Mouse (Mus musculus): ENCODE measurements at regions not wholly inside any gene's neighbourhood (a gene's known extent, or its start where the extent isn't known, plus 50 kb on each side); places are given as distances from the start of the nearest gene placed in this dataset.
A peak's percentile ranks its signal among the peaks of the same experiment; 100 is the strongest.

GRCm38 (mm10) chr11:63460146-63460545 lies 331.4 kb downstream of the Pmp22 start:
- Histone ChIP-seq H3K9me3 (ENCODE audit: control insufficient read depth, low read length) (no peaks in the 10 kb centered on the region), H3K4me3 (ENCODE audit: low read depth, low read length) (no peak overlapping the region), H3K9ac (ENCODE audit: low read length) (no peak overlapping the region), H3K27me3 (ENCODE audit: control insufficient read depth, insufficient read depth, low read length) (no peaks in the 10 kb centered on the region), H3K4me1 (ENCODE audit: control insufficient read depth, insufficient read depth, low read length) (peaks cover 13% of the 10 kb centered on the region), H3K36me3 (ENCODE audit: control insufficient read depth, insufficient read depth, low read length) (no peaks in the 10 kb centered on the region), H3K4me2 (no peak overlapping the region), H3K27ac (ENCODE audit: low read depth, low read length) (no peak overlapping the region)
- ATAC-seq (ENCODE audit: low FRiP score) (no peak), DNase-seq (ENCODE audit: low spot score, missing footprints) (no peak)
- WGBS = 87% methylated on average over 7 of the region's 7 CpGs

DNA sequence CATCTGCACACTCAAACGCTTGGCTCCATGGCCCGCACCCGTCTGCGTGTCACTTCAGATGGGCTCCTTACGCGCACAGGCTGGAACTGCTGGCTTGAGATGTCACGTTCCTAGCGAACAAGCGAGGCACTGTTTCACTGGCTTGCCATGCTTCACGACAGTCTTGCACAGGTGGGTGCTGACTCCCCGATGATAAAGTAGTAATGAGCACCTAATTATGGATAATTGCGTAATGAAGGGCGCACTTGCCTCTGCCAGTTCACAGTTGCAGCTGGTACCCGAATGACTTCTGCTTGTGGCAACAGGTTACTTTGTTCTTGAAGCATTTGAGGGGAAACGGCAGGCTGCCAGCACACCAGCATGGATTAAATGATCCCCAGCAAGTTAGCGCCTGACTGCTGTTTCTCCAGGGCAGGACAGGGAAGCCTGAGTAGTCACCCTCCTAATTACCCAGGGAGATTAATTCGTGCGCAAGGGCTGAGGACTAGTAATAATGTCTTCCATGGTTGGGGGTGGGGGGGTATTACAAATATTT lies 335.1 kb downstream of the Pmp22 start:
- WGBS = 68% methylated on average over 18 of the region's 18 CpGs
- DNase-seq (ENCODE audit: low spot score, missing footprints) (no peak), ATAC-seq (ENCODE audit: low FRiP score) (no peak)
- H3K27ac ChIP-seq (ENCODE audit: low read depth, low read length) = no peak overlapping the region
- no peaks in the 10 kb centered on the region for H3K27me3 ChIP-seq (ENCODE audit: control insufficient read depth, insufficient read depth, low read length)
- H3K9ac ChIP-seq (ENCODE audit: low read length) = no peak overlapping the region
- no peaks in the 10 kb centered on the region for H3K36me3 ChIP-seq (ENCODE audit: control insufficient read depth, insufficient read depth, low read length)
- H3K9me3 ChIP-seq (ENCODE audit: control insufficient read depth, low read length) = no peaks in the 10 kb centered on the region
- no peaks in the 10 kb centered on the region for H3K4me1 ChIP-seq (ENCODE audit: control insufficient read depth, insufficient read depth, low read length)
- no peak overlapping the region for H3K4me3 ChIP-seq (ENCODE audit: low read depth, low read length)
- H3K4me2 ChIP-seq = no peak overlapping the region

- DNase-seq (ENCODE audit: low spot score, missing footprints) = no peak
- Histone ChIP-seq H3K27me3 (ENCODE audit: control insufficient read depth, insufficient read depth, low read length) (no peaks in the 10 kb centered on the region), H3K9ac (ENCODE audit: low read length) (no peak overlapping the region), H3K4me1 (ENCODE audit: control insufficient read depth, insufficient read depth, low read length) (no peaks in the 10 kb centered on the region), H3K9me3 (ENCODE audit: control insufficient read depth, low read length) (no peaks in the 10 kb centered on the region), H3K36me3 (ENCODE audit: control insufficient read depth, insufficient read depth, low read length) (no peaks in the 10 kb centered on the region), H3K27ac (ENCODE audit: low read depth, low read length) (no peak overlapping the region), H3K4me3 (ENCODE audit: low read depth, low read length) (no peak overlapping the region), H3K4me2 (no peak overlapping the region)
- WGBS = 90% methylated on average over 6 of the region's 6 CpGs
- no peak for ATAC-seq (ENCODE audit: low FRiP score)
These were observed 337.2 kb downstream of the Pmp22 start for GRCm38 (mm10) chr11:63465941-63466340.

DNA sequence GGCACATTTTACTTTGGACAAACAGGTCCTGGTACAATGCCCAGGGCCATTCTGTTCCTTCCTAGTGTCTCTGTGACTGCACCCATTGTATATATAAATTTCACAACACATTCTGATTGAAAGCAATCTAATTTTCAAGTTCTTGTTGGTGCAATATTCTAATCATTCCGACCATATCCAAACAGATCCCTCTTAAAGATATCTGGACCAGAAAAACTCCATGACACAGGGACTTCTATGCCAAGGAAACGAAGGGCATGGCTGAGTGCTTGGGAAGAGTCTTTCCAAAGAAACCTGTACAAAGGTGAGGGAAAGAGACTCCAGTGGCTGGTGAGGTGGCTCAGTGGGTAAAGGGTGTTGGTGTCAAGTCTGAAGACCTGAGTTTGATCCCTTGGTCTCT lies 337.8 kb downstream of the Pmp22 start:
- no peak for ATAC-seq (ENCODE audit: low FRiP score)
- Histone ChIP-seq H3K9ac (ENCODE audit: low read length) (no peak overlapping the region), H3K36me3 (ENCODE audit: control insufficient read depth, insufficient read depth, low read length) (no peaks in the 10 kb centered on the region), H3K27me3 (ENCODE audit: control insufficient read depth, insufficient read depth, low read length) (no peaks in the 10 kb centered on the region), H3K4me3 (ENCODE audit: low read depth, low read length) (no peak overlapping the region), H3K9me3 (ENCODE audit: control insufficient read depth, low read length) (no peaks in the 10 kb centered on the region), H3K4me2 (no peak overlapping the region), H3K4me1 (ENCODE audit: control insufficient read depth, insufficient read depth, low read length) (no peaks in the 10 kb centered on the region), H3K27ac (ENCODE audit: low read depth, low read length) (no peak overlapping the region)
- DNase-seq (ENCODE audit: low spot score, missing footprints) = no peak
- WGBS = 92% methylated on average over 2 of the region's 2 CpGs

- Histone ChIP-seq H3K4me1 (ENCODE audit: control insufficient read depth, insufficient read depth, low read length) (no peaks in the 10 kb centered on the region), H3K36me3 (ENCODE audit: control insufficient read depth, insufficient read depth, low read length) (no peaks in the 10 kb centered on the region), H3K4me2 (no peak overlapping the region), H3K9ac (ENCODE audit: low read length) (no peak overlapping the region), H3K4me3 (ENCODE audit: low read depth, low read length) (no peak overlapping the region), H3K27me3 (ENCODE audit: control insufficient read depth, insufficient read depth, low read length) (no peaks in the 10 kb centered on the region), H3K9me3 (ENCODE audit: control insufficient read depth, low read length) (no peaks in the 10 kb centered on the region), H3K27ac (ENCODE audit: low read depth, low read length) (no peak overlapping the region)
- WGBS = 95% methylated on average over 15 of the region's 15 CpGs
- DNase-seq (ENCODE audit: low spot score, missing footprints) (no peak), ATAC-seq (ENCODE audit: low FRiP score) (no peak)
These were observed 346.0 kb downstream of the Pmp22 start for GRCm38 (mm10) chr11:63474831-63475230.

- no peak overlapping the region for H3K27ac ChIP-seq (ENCODE audit: low read depth, low read length)
- ATAC-seq (ENCODE audit: low FRiP score) (no peak), DNase-seq (ENCODE audit: low spot score, missing footprints) (no peak)
- H3K4me1 ChIP-seq (ENCODE audit: control insufficient read depth, insufficient read depth, low read length) = peaks cover 4% of the 10 kb centered on the region
- no peak overlapping the region for H3K4me2 ChIP-seq
- H3K9me3 ChIP-seq (ENCODE audit: control insufficient read depth, low read length) = peaks cover 2% of the 10 kb centered on the region; the same call in 1 of the 2 replicates
- no peaks in the 10 kb centered on the region for H3K27me3 ChIP-seq (ENCODE audit: control insufficient read depth, insufficient read depth, low read length)
- 74% methylated on average over 7 of the region's 7 CpGs for WGBS
- H3K4me3 ChIP-seq (ENCODE audit: low read depth, low read length) = no peak overlapping the region
- H3K9ac ChIP-seq (ENCODE audit: low read length) = no peak overlapping the region
- H3K36me3 ChIP-seq (ENCODE audit: control insufficient read depth, insufficient read depth, low read length) = no peaks in the 10 kb centered on the region
These were observed 353.0 kb downstream of the Pmp22 start for GRCm38 (mm10) chr11:63481676-63482310.

- H3K9ac ChIP-seq (ENCODE audit: low read length) = no peak overlapping the region
- H3K36me3 ChIP-seq (ENCODE audit: control insufficient read depth, insufficient read depth, low read length) = no peaks in the 10 kb centered on the region
- no peak overlapping the region for H3K4me2 ChIP-seq
- DNase-seq (ENCODE audit: low spot score, missing footprints) = no peak
- peaks cover 4% of the 10 kb centered on the region for H3K4me1 ChIP-seq (ENCODE audit: control insufficient read depth, insufficient read depth, low read length)
- no peak overlapping the region for H3K27ac ChIP-seq (ENCODE audit: low read depth, low read length)
- WGBS = 16% methylated on average over 6 of the region's 6 CpGs
- H3K4me3 ChIP-seq (ENCODE audit: low read depth, low read length) = no peak overlapping the region
- ATAC-seq (ENCODE audit: low FRiP score) = no peak
- no peaks in the 10 kb centered on the region for H3K27me3 ChIP-seq (ENCODE audit: control insufficient read depth, insufficient read depth, low read length)
- H3K9me3 ChIP-seq (ENCODE audit: control insufficient read depth, low read length) = peaks cover 2% of the 10 kb centered on the region; the same call in 1 of the 2 replicates
These were observed 353.8 kb downstream of the Pmp22 start for GRCm38 (mm10) chr11:63482593-63482992.

DNA sequence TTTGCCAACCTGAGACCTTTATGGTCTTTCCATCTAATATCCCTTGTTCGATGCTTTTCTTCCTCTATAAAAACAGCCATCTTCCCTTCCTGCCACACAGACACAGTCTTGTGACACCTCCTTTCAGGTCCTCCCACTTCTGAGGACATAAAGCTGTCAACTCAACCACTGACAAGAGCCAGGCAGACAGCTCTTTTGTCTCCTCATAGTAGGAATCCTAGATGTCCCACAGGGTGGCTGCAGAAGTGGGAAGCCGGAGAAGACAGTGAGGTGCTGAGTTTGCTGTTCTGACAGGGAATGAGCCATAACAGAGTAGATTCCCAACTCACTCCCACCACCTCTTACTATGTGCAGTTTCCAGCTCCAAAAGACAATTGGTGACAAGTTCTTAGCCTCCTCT lies 358.4 kb downstream of the Pmp22 start:
- 29% methylated on average over 2 of the region's 2 CpGs for WGBS
- Histone ChIP-seq H3K4me3 (ENCODE audit: low read depth, low read length) (no peak overlapping the region), H3K27me3 (ENCODE audit: control insufficient read depth, insufficient read depth, low read length) (no peaks in the 10 kb centered on the region), H3K4me1 (ENCODE audit: control insufficient read depth, insufficient read depth, low read length) (peaks cover 4% of the 10 kb centered on the region), H3K9ac (ENCODE audit: low read length) (no peak overlapping the region), H3K36me3 (ENCODE audit: control insufficient read depth, insufficient read depth, low read length) (no peaks in the 10 kb centered on the region), H3K9me3 (ENCODE audit: control insufficient read depth, low read length) (no peaks in the 10 kb centered on the region), H3K4me2 (no peak overlapping the region), H3K27ac (ENCODE audit: low read depth, low read length) (no peak overlapping the region)
- no peak for ATAC-seq (ENCODE audit: low FRiP score)
- peak; percentile 80 for DNase-seq (ENCODE audit: low spot score, missing footprints)

DNA sequence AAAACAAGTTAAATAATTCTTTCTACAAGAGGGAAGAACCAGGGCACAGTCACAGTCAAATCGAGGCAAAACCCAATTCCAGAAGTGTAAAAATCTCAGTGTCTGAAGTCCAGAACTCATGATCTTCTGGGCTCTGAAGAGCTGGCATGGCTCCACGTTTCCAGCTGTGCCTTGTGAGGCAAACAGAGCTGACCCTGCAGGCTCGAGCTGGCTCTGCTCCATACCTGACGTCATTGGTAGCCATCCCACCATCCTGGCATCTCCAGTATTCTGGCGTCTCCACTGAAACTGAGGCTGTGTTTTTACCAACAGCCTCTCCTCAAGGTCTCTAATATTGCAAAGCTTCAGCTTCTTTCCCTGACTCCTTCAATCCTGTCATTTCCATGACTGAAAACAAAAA lies 373.4 kb downstream of the Pmp22 start:
- H3K9me3 ChIP-seq (ENCODE audit: control insufficient read depth, low read length) = no peaks in the 10 kb centered on the region
- no peaks in the 10 kb centered on the region for H3K27me3 ChIP-seq (ENCODE audit: control insufficient read depth, insufficient read depth, low read length)
- no peak overlapping the region for H3K9ac ChIP-seq (ENCODE audit: low read length)
- no peak overlapping the region for H3K27ac ChIP-seq (ENCODE audit: low read depth, low read length)
- 79% methylated on average over 5 of the region's 5 CpGs for WGBS
- H3K4me1 ChIP-seq (ENCODE audit: control insufficient read depth, insufficient read depth, low read length) = no peaks in the 10 kb centered on the region
- ATAC-seq (ENCODE audit: low FRiP score) (no peak), DNase-seq (ENCODE audit: low spot score, missing footprints) (no peak)
- no peaks in the 10 kb centered on the region for H3K36me3 ChIP-seq (ENCODE audit: control insufficient read depth, insufficient read depth, low read length)
- H3K4me2 ChIP-seq = no peak overlapping the region
- no peak overlapping the region for H3K4me3 ChIP-seq (ENCODE audit: low read depth, low read length)
